ENCODE assay signal across 12 mouse cellular contexts in the genomic region with DNA sequence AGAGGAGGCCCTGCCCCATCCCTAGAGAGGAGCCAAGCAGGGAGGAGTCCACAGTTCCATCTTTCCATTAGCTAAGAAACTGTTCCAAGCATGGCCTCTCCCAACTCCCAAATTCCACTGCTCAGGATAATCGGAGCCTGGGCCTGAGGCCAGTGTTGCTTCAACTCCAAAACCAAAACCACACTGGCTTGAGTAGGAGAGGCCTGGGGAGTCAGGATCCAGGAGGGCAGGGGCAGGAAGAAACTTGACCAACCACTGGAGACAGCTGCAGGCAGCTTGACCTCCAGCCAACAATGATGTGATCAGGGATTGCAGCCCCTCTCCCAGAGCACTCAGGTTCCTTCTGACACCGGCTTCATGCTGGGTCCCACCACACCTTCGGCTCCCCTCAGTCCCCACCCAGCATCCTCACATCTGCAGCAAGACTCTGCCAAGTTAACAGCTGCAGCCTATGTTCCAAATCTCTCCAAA.
DNase-seq lines count a peak whose midpoint lies in the region; ATAC-seq and TF ChIP-seq lines count a peak whose summit lies in the region.
"Had no signal": no experiment of that assay in that cellular context is flagged by ENCODE, and none has a peak within 500 bp of the region (broad histone marks: within the 10 kb centered on the region; RNA-seq: fewer than 3 reads in every experiment).

No protein-coding gene starts in this region.

- ATAC-seq in limb, embryonic 15.5 days (ENCODE audit: insufficient number of reproducible peaks, low FRiP score, low TSS enrichment, low read depth), result peak; percentile 83
- ATAC-seq: intestine, postnatal 0 days; liver, embryonic 12.5 days; midbrain, embryonic 15.5 days had no signal

- H3K9me3 ChIP-seq in limb, embryonic 15.5 days, result no peaks in the 10 kb centered on the region
- H3K9me3 ChIP-seq: liver, embryonic 12.5 days; midbrain, embryonic 15.5 days had no signal

- no peak for TF ChIP-seq POLR2A in heart, adult 2 months (IDR thresholded peaks at IDR 0.05; ENCODE audit: insufficient read depth, low read depth, low read length)

- H3K79me2 ChIP-seq in heart, adult 2 months (replicated peaks; ENCODE audit: control insufficient read depth, insufficient read depth, low read length), result no peaks in the 10 kb centered on the region

- WGBS in heart, adult 2 months, result 40% methylated on average over 3 of the region's 3 CpGs
- WGBS in limb, embryonic 15.5 days, result 27% methylated on average over 3 of the region's 3 CpGs

- no peak for TF ChIP-seq CTCF in heart, adult 2 months (IDR thresholded peaks at IDR 0.05)

- no peak overlapping the region for H3K4me2 ChIP-seq in limb, embryonic 15.5 days
- H3K4me2 ChIP-seq: liver, embryonic 12.5 days; midbrain, embryonic 15.5 days had no signal

- no peaks in the 10 kb centered on the region for H3K27me3 ChIP-seq in heart, adult 2 months (ENCODE audit: control insufficient read depth, insufficient read depth, low read length)
- no peaks in the 10 kb centered on the region for H3K27me3 ChIP-seq in limb, embryonic 15.5 days
- H3K27me3 ChIP-seq: midbrain, embryonic 15.5 days had no signal

- peaks cover 4% of the 10 kb centered on the region for H3K4me1 ChIP-seq in heart, adult 2 months (ENCODE audit: control insufficient read depth, insufficient read depth, low read length)
- H3K4me1 ChIP-seq in limb, embryonic 15.5 days, result peaks cover 27% of the 10 kb centered on the region
- H3K4me1 ChIP-seq: liver, embryonic 12.5 days had no signal

- H3K27ac ChIP-seq in heart, adult 2 months, result no peak overlapping the region
- peak overlapping the region; percentile 83 for H3K27ac ChIP-seq in limb, embryonic 15.5 days
- H3K27ac ChIP-seq: liver, embryonic 12.5 days; midbrain, embryonic 15.5 days had no signal

- no peak for TF ChIP-seq EP300 in heart, adult 2 months (IDR thresholded peaks at IDR 0.05; ENCODE audit: insufficient read depth, low read depth, low read length)

- no peaks in the 10 kb centered on the region for H3K36me3 ChIP-seq in heart, adult 2 months (ENCODE audit: control insufficient read depth, insufficient read depth, low read length)
- H3K36me3 ChIP-seq in limb, embryonic 15.5 days, result no peaks in the 10 kb centered on the region
- H3K36me3 ChIP-seq: liver, embryonic 12.5 days; midbrain, embryonic 15.5 days had no signal

- intact Hi-C loops in heart, adult 2 months (cut with DNase I), result no loop called here

- DNase-seq in urinary bladder, postnatal 25 days (ENCODE audit: low spot score), result peak; percentile 34
- no peak for DNase-seq in urinary bladder, adult 2 months (ENCODE audit: low spot score)
- DNase-seq in heart, adult 2 months, result peak; percentile 63 to 82
- no peak for DNase-seq in spleen, postnatal 10 days (ENCODE audit: low spot score in 2 of 2)
- no peak for DNase-seq in neural tube, embryonic 10.5 days (ENCODE audit: extremely low spot score, low spot score)
- DNase-seq in embryo, embryonic 9.5 days (ENCODE audit: extremely low spot score), result no peak
- DNase-seq in liver, result no peak
- DNase-seq: embryo, embryonic 11 days had no signal

- no peak overlapping the region for H3K9ac ChIP-seq in heart, adult 2 months (ENCODE audit: low read depth, low read length)
- H3K9ac ChIP-seq in limb, embryonic 15.5 days, result no peak overlapping the region
- H3K9ac ChIP-seq: liver, embryonic 12.5 days; midbrain, embryonic 15.5 days had no signal

- no peak overlapping the region for H3K4me3 ChIP-seq in heart, adult 2 months
- H3K4me3 ChIP-seq in limb, embryonic 15.5 days, result no peak overlapping the region
- H3K4me3 ChIP-seq: liver, embryonic 12.5 days; midbrain, embryonic 15.5 days had no signal

Comparison
In these comparisons a context has a peak if more than half of its experiments do, and no peak if none do; other contexts are left out.
1. DNase-seq: peak in urinary bladder, postnatal 25 days (single experiment) and heart, adult 2 months (2 of 2); none in urinary bladder, adult 2 months (single experiment), spleen, postnatal 10 days (0 of 2), neural tube, embryonic 10.5 days (single experiment), embryo, embryonic 9.5 days (single experiment) and liver (single experiment).